In the genomic region with DNA sequence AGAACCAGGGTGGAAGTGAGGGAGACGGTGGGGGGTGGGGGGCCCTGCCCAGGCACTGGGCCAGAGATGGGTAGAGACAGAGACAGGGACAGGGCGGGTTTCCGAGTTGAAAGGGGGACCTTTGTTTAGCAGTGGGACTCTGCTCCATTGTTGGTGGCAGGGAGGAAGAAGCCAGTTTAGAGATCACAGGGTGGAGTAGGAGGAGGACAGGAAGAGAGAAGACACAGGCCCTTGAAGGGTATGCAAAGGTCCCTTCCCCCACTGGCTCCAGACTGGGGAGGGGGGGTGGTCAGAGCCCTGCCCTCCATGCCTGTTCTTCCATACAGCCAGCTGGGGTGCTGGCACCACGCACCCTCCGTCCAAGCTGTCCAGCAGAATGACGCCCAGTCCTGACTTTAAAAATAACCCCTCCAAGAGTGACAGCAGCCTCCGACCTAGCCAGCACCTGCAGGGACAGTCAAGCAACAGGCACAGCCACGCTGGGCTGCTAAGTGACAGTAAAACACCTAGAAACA, we compare ENCODE assay signal across 8 mouse cellular contexts. TPM values are rescaled to one million over a fixed set of nuclear protein-coding genes. Genes with fewer than 3 reads are reported as not detected.
DNase-seq lines count a peak whose midpoint lies in the region; ATAC-seq and TF ChIP-seq lines count a peak whose summit lies in the region.

No protein-coding gene starts in this region.

- no peak for TF ChIP-seq EP300 in stomach, postnatal 0 days (optimal IDR thresholded peaks at IDR 0.05)

- peaks cover 31% of the 10 kb centered on the region for H3K4me1 ChIP-seq in embryonic facial prominence, embryonic 12.5 days
- H3K4me1 ChIP-seq in limb, embryonic 15.5 days = peaks cover 71% of the 10 kb centered on the region
- H3K4me1 ChIP-seq in stomach, postnatal 0 days (replicated peaks; ENCODE audit: control insufficient read depth, insufficient read depth) = peaks cover 50% of the 10 kb centered on the region

- 0 out of 2 replicates have a peak overlapping the region, but pooled peaks have one; percentile 3 for H3K4me2 ChIP-seq in embryonic facial prominence, embryonic 12.5 days (replicated peaks)
- H3K4me2 ChIP-seq in limb, embryonic 15.5 days = no peak overlapping the region
- H3K4me2 ChIP-seq in stomach, postnatal 0 days (replicated peaks; ENCODE audit: low read depth) = peak overlapping the region; percentile 27; the same call in 1 of the 2 replicates

- no peak overlapping the region for H3K9ac ChIP-seq in embryonic facial prominence, embryonic 12.5 days
- H3K9ac ChIP-seq in limb, embryonic 15.5 days = no peak overlapping the region
- peak overlapping the region; percentile 27; the same call in 1 of the 2 replicates for H3K9ac ChIP-seq in stomach, postnatal 0 days (ENCODE audit: low read length)

- WGBS in embryonic facial prominence, embryonic 12.5 days = 39% methylated on average over 8 of the region's 8 CpGs
- 53% methylated on average over 8 of the region's 8 CpGs for WGBS in limb, embryonic 15.5 days
- 38% methylated on average over 8 of the region's 8 CpGs for WGBS in stomach, postnatal 0 days

- H3K27ac ChIP-seq in embryonic facial prominence, embryonic 12.5 days = peak overlapping the region; percentile 26; the same call in 1 of the 2 replicates
- peak overlapping the region; percentile 77 for H3K27ac ChIP-seq in limb, embryonic 15.5 days
- H3K27ac ChIP-seq in stomach, postnatal 0 days (replicated peaks) = peak overlapping the region; percentile 85

- no peak overlapping the region for H3K4me3 ChIP-seq in embryonic facial prominence, embryonic 12.5 days
- H3K4me3 ChIP-seq in limb, embryonic 15.5 days = no peak overlapping the region
- H3K4me3 ChIP-seq in stomach, postnatal 0 days (ENCODE audit: low read depth, low read length) = no peak overlapping the region

- no peak for ATAC-seq in embryonic facial prominence, embryonic 12.5 days (ENCODE audit: insufficient number of reproducible peaks, insufficient read depth, low FRiP score, low TSS enrichment)
- ATAC-seq in limb, embryonic 15.5 days (ENCODE audit: insufficient number of reproducible peaks, low FRiP score, low TSS enrichment, low read depth) = no peak
- no peak for ATAC-seq in stomach, postnatal 0 days (ENCODE audit: low FRiP score, low TSS enrichment)

- H3K27me3 ChIP-seq in embryonic facial prominence, embryonic 12.5 days = no peaks in the 10 kb centered on the region
- H3K27me3 ChIP-seq in limb, embryonic 15.5 days = no peaks in the 10 kb centered on the region
- no peaks in the 10 kb centered on the region for H3K27me3 ChIP-seq in stomach, postnatal 0 days (ENCODE audit: control insufficient read depth, insufficient read depth, low read length)

- H3K9me3 ChIP-seq in embryonic facial prominence, embryonic 12.5 days = no peaks in the 10 kb centered on the region
- H3K9me3 ChIP-seq in limb, embryonic 15.5 days = no peaks in the 10 kb centered on the region
- no peaks in the 10 kb centered on the region for H3K9me3 ChIP-seq in stomach, postnatal 0 days (ENCODE audit: control insufficient read depth, low read length)

- DNase-seq in adrenal gland, adult 8-10 months = peak; percentile 60
- DNase-seq in adrenal gland, adult 18-20 months (ENCODE audit: low spot score in 2 of 2) = no peak
- DNase-seq in heart, postnatal 4 days = peak; percentile 71
- DNase-seq in stomach, postnatal 0 days (ENCODE audit: low spot score) = no peak
- DNase-seq in layer of hippocampus, adult 8-10 months (ENCODE audit: low spot score in 2 of 2) = no peak
- DNase-seq in thymus, adult 18-20 months = no peak

- no peak for TF ChIP-seq CTCF in stomach, postnatal 0 days (IDR thresholded peaks at IDR 0.05; ENCODE audit: low read depth)

- H3K36me3 ChIP-seq in embryonic facial prominence, embryonic 12.5 days = peaks cover 9% of the 10 kb centered on the region; the same call in 1 of the 2 replicates
- H3K36me3 ChIP-seq in limb, embryonic 15.5 days = peaks cover 7% of the 10 kb centered on the region
- H3K36me3 ChIP-seq in stomach, postnatal 0 days (ENCODE audit: control insufficient read depth, insufficient read depth, low read length) = peaks cover 11% of the 10 kb centered on the region

RNA-seq across cellular contexts. Expression of gene Jup, which starts 7.6 kb away (rescaled TPM):
- 100 to 1,000 TPM in 1 of 4 experiments, 10 to 100 TPM in 3; 57.5 to 101 (median 82.0) TPM for total RNA-seq in adrenal gland, adult 8-10 months (2022)
- total RNA-seq in adrenal gland, adult 18-20 months (2021) = 10 to 100 TPM; 55.3 to 64.5 TPM
- polyA plus RNA-seq in embryonic facial prominence, embryonic 12.5 days (2016; fragmentation: Nextera tagmentation; extraction: Ambion mirVana) = 70.6 and 74.0 TPM in 2 replicates
- total RNA-seq in heart, postnatal 4 days (2021) = 100 to 1,000 TPM; 223 to 234 TPM
- polyA plus RNA-seq in limb, embryonic 15.5 days (2015; fragmentation: Nextera tagmentation; extraction: Ambion mirVana) = 305 and 309 TPM in 2 replicates
- polyA plus RNA-seq in stomach, postnatal 0 days (2015; fragmentation: Nextera tagmentation; extraction: Ambion mirVana) = 234 and 259 TPM in 2 replicates
- total RNA-seq in layer of hippocampus, adult 8-10 months (2022) = 10 to 100 TPM; 37.5 to 40.7 (median 39.8) TPM

RNA-seq across cellular contexts. Expression of gene P3h4, which starts 24.6 kb away (rescaled TPM):
- 10 to 100 TPM; 28.4 to 63.1 (median 42.6) TPM for total RNA-seq in adrenal gland, adult 8-10 months (2022)
- total RNA-seq in adrenal gland, adult 18-20 months (2021) = 10 to 100 TPM; 26.3 to 33.5 TPM
- 51.4 and 55.3 TPM in 2 replicates for polyA plus RNA-seq in embryonic facial prominence, embryonic 12.5 days (2016; fragmentation: Nextera tagmentation; extraction: Ambion mirVana)
- total RNA-seq in heart, postnatal 4 days (2021) = 10 to 100 TPM; 28.0 to 30.0 TPM
- 107 and 114 TPM in 2 replicates for polyA plus RNA-seq in limb, embryonic 15.5 days (2015; fragmentation: Nextera tagmentation; extraction: Ambion mirVana)
- polyA plus RNA-seq in stomach, postnatal 0 days (2015; fragmentation: Nextera tagmentation; extraction: Ambion mirVana) = 40.6 and 43.2 TPM in 2 replicates
- total RNA-seq in layer of hippocampus, adult 8-10 months (2022) = 10 to 100 TPM in 2 of 4 experiments, 1 to 10 TPM in 2; 9.3 to 12.4 (median 10.6) TPM

RNA-seq across cellular contexts. Expression of gene Fkbp10, which starts 25.5 kb away (rescaled TPM):
- total RNA-seq in adrenal gland, adult 8-10 months (2022) = 10 to 100 TPM; 15.4 to 57.8 (median 31.3) TPM
- total RNA-seq in adrenal gland, adult 18-20 months (2021) = 10 to 100 TPM; 13.4 to 19.0 TPM
- 109 and 113 TPM in 2 replicates for polyA plus RNA-seq in embryonic facial prominence, embryonic 12.5 days (2016; fragmentation: Nextera tagmentation; extraction: Ambion mirVana)
- total RNA-seq in heart, postnatal 4 days (2021) = 10 to 100 TPM; 68.8 to 76.1 TPM
- 210 and 239 TPM in 2 replicates for polyA plus RNA-seq in limb, embryonic 15.5 days (2015; fragmentation: Nextera tagmentation; extraction: Ambion mirVana)
- polyA plus RNA-seq in stomach, postnatal 0 days (2015; fragmentation: Nextera tagmentation; extraction: Ambion mirVana) = 59.5 and 62.1 TPM in 2 replicates
- total RNA-seq in layer of hippocampus, adult 8-10 months (2022) = 1 to 10 TPM; 5.3 to 9.2 (median 7.1) TPM

RNA-seq across cellular contexts. Expression of gene Hap1, which starts 34.1 kb away (rescaled TPM):
- 100 to 1,000 TPM in 2 of 4 experiments, 10 to 100 TPM in 2; 50.2 to 117 (median 83.7) TPM for total RNA-seq in adrenal gland, adult 8-10 months (2022)
- 10 to 100 TPM; 46.9 to 49.7 TPM for total RNA-seq in adrenal gland, adult 18-20 months (2021)
- 10.6 and 13.4 TPM in 2 replicates for polyA plus RNA-seq in embryonic facial prominence, embryonic 12.5 days (2016; fragmentation: Nextera tagmentation; extraction: Ambion mirVana)
- total RNA-seq in heart, postnatal 4 days (2021) = 1 to 10 TPM; 3.1 to 4.1 TPM
- polyA plus RNA-seq in limb, embryonic 15.5 days (2015; fragmentation: Nextera tagmentation; extraction: Ambion mirVana) = 1.9 and 2.8 TPM in 2 replicates
- 7.9 and 10.1 TPM in 2 replicates for polyA plus RNA-seq in stomach, postnatal 0 days (2015; fragmentation: Nextera tagmentation; extraction: Ambion mirVana)
- total RNA-seq in layer of hippocampus, adult 8-10 months (2022) = 100 to 1,000 TPM; 164 to 201 (median 183) TPM

RNA-seq across cellular contexts. Expression of gene Nt5c3b, which starts 51.6 kb away (rescaled TPM):
- 10 to 100 TPM; 49.7 to 76.8 (median 68.5) TPM for total RNA-seq in adrenal gland, adult 8-10 months (2022)
- 10 to 100 TPM; 45.6 to 50.0 TPM for total RNA-seq in adrenal gland, adult 18-20 months (2021)
- 165 and 173 TPM in 2 replicates for polyA plus RNA-seq in embryonic facial prominence, embryonic 12.5 days (2016; fragmentation: Nextera tagmentation; extraction: Ambion mirVana)
- 10 to 100 TPM; 52.3 to 55.3 TPM for total RNA-seq in heart, postnatal 4 days (2021)
- 137 and 141 TPM in 2 replicates for polyA plus RNA-seq in limb, embryonic 15.5 days (2015; fragmentation: Nextera tagmentation; extraction: Ambion mirVana)
- 69.6 and 70.7 TPM in 2 replicates for polyA plus RNA-seq in stomach, postnatal 0 days (2015; fragmentation: Nextera tagmentation; extraction: Ambion mirVana)
- total RNA-seq in layer of hippocampus, adult 8-10 months (2022) = 10 to 100 TPM; 46.8 to 59.5 (median 50.4) TPM

Comparison
In these comparisons a context has a peak if more than half of its experiments do, and no peak if none do; other contexts are left out.
1. DNase-seq: peak in adrenal gland, adult 8-10 months (single experiment) and heart, postnatal 4 days (single experiment); none in adrenal gland, adult 18-20 months (0 of 2), stomach, postnatal 0 days (single experiment), layer of hippocampus, adult 8-10 months (0 of 2) and thymus, adult 18-20 months (0 of 2).
2. H3K27ac ChIP-seq: peak in every context shown above with its lines; median percentile 85 in stomach, postnatal 0 days; 77 in limb, embryonic 15.5 days; 26 in embryonic facial prominence, embryonic 12.5 days.